Mouse (Mus musculus) MEL (cell line): Measurements from ENCODE around the gene Pbxip1. TPM values are rescaled to one million over a fixed set of nuclear protein-coding genes. Genes with fewer than 3 reads are reported as not detected.

ENCODE experiments used
- DNase-seq: peaks from one replicate; pipeline ENCODE4 v3.0.0; 2011; ENCODE audit warnings: low read depth, low spot score
- H3K27ac ChIP-seq: 2 replicates; pipeline ENCODE4 v1.5.1; 2012; ENCODE audit warnings: low read depth, mild to moderate bottlenecking, control low read depth, low read length, moderate library complexity; ENCODE audit not compliant: control insufficient read depth
- H3K27me3 ChIP-seq, 2 experiments: fragments of 150-350 bp in 1 of 2; sonication (generic) in 1 of 2; 2 replicates each; pipeline ENCODE4 v1.6.1; 2012; ENCODE audit warnings: low read length in 2 of 2, mild to moderate bottlenecking in 2 of 2, improper control_type of control experiment in 1 of 2, moderate library complexity in 1 of 2; ENCODE audit not compliant: insufficient read depth in 2 of 2, control insufficient read depth in 1 of 2
- H3K36me3 ChIP-seq, 2 experiments: 2 replicates each; pipeline ENCODE4 v1.6.1; 2012 to 2014; ENCODE audit warnings: low read length in 2 of 2, improper control_type of control experiment in 1 of 2, inconsistent platforms in 1 of 2, mild to moderate bottlenecking in 1 of 2; ENCODE audit not compliant: insufficient read depth in 2 of 2, control insufficient read depth in 1 of 2
- H3K4me1 ChIP-seq, 2 experiments: fragments of 150-350 bp in 1 of 2; sonication (generic) in 1 of 2; 2 replicates each; pipeline ENCODE4 v1.6.1; 2012; ENCODE audit warnings: low read length in 2 of 2, improper control_type of control experiment in 1 of 2, mild to moderate bottlenecking in 1 of 2; ENCODE audit not compliant: insufficient read depth in 2 of 2, control insufficient read depth in 1 of 2
- H3K4me3 ChIP-seq, 2 experiments: fragments of 150-350 bp in 1 of 2; sonication (generic) in 1 of 2; 2 replicates each; pipeline ENCODE4 v1.5.1; 2012; ENCODE audit warnings: low read depth in 2 of 2, low read length in 2 of 2, mild to moderate bottlenecking in 2 of 2, moderate library complexity in 2 of 2, control low read depth in 1 of 2, improper control_type of control experiment in 1 of 2; ENCODE audit not compliant: control insufficient read depth in 1 of 2, insufficient read depth in 1 of 2
- H3K79me2 ChIP-seq: 2 replicates; pipeline ENCODE4 v1.6.1; 2012; ENCODE audit warnings: mild to moderate bottlenecking, low read length, moderate library complexity; ENCODE audit not compliant: control insufficient read depth, poor library complexity, insufficient read depth
- H3K9ac ChIP-seq: 2 replicates; pipeline ENCODE4 v1.6.1; 2012; ENCODE audit warnings: low read depth, mild to moderate bottlenecking, control low read depth, low read length, moderate library complexity; ENCODE audit not compliant: control insufficient read depth, poor library complexity, severe bottlenecking
- H3K9me3 ChIP-seq: fragments of 150-350 bp; sonication (generic); replicated peaks from 2 replicates; pipeline ENCODE4 v1.6.1; 2012; ENCODE audit warnings: mild to moderate bottlenecking, low read length, improper control_type of control experiment, moderate library complexity; ENCODE audit not compliant: insufficient read depth
- BHLHE40 ChIP-seq: IDR thresholded peaks from 2 replicates; pipeline ENCODE4 v1.6.1; 2012; ENCODE audit warnings: low read depth, mild to moderate bottlenecking, inconsistent platforms, low read length, improper control_type of control experiment, borderline replicate concordance
- CHD1 ChIP-seq: IDR thresholded peaks from 2 replicates; pipeline ENCODE4 v1.6.1; 2012; ENCODE audit warnings: low read depth, mild to moderate bottlenecking, inconsistent platforms, low read length, improper control_type of control experiment
- CHD2 ChIP-seq: IDR thresholded peaks from 2 replicates; pipeline ENCODE4 v1.6.1; 2011; ENCODE audit warnings: low read length, improper control_type of control experiment
- CTCF ChIP-seq, 3 experiments: IDR thresholded peaks in 2 of 3; conservative IDR thresholded peaks in 1 of 3; 2 replicates each; pipeline ENCODE4 v1.5.1; 2011 to 2012; ENCODE audit warnings: low read length in 3 of 3, low read depth in 2 of 3, mild to moderate bottlenecking in 2 of 3, improper control_type of control experiment in 1 of 3, inconsistent platforms in 1 of 3, mixed read lengths in 1 of 3, moderate library complexity in 1 of 3; ENCODE audit not compliant: control insufficient read depth in 1 of 3, insufficient read depth in 1 of 3, poor library complexity in 1 of 3, severe bottlenecking in 1 of 3
- E2F4 ChIP-seq: IDR thresholded peaks from 2 replicates; pipeline ENCODE4 v1.6.1; 2011; ENCODE audit warnings: low read depth, low read length, improper control_type of control experiment, borderline replicate concordance
- ELF1 ChIP-seq: IDR thresholded peaks from 2 replicates; pipeline ENCODE4 v1.6.1; 2014; ENCODE audit warnings: low read depth, mild to moderate bottlenecking, inconsistent platforms, low read length, improper control_type of control experiment, moderate library complexity
- EP300 ChIP-seq, 2 experiments: IDR thresholded peaks; 2 replicates each; pipeline ENCODE4 v1.6.1; 2011; ENCODE audit warnings: improper control_type of control experiment in 2 of 2, low read length in 2 of 2, low read depth in 1 of 2, mild to moderate bottlenecking in 1 of 2
- ETS1 ChIP-seq: IDR thresholded peaks from 2 replicates; pipeline ENCODE4 v1.6.1; 2012; ENCODE audit warnings: low read depth, mild to moderate bottlenecking, inconsistent platforms, low read length, improper control_type of control experiment, moderate library complexity
- GABPA ChIP-seq: IDR thresholded peaks from 2 replicates; pipeline ENCODE4 v1.6.1; 2012; ENCODE audit warnings: low read depth, mild to moderate bottlenecking, inconsistent platforms, low read length, improper control_type of control experiment, moderate library complexity
- GATA1 ChIP-seq: IDR thresholded peaks from 2 replicates; pipeline ENCODE4 v1.6.1; 2011; ENCODE audit warnings: low read depth, low read length, improper control_type of control experiment
- HCFC1 ChIP-seq: IDR thresholded peaks from 2 replicates; pipeline ENCODE4 v1.6.1; 2012; ENCODE audit warnings: low read depth, mild to moderate bottlenecking, inconsistent platforms, low read length, improper control_type of control experiment, moderate library complexity
- JUND ChIP-seq: IDR thresholded peaks from 2 replicates; pipeline ENCODE4 v1.6.1; 2011; ENCODE audit warnings: low read depth, mild to moderate bottlenecking, improper control_type of control experiment, low read length
- KAT2A ChIP-seq: conservative IDR thresholded peaks from 2 replicates; pipeline ENCODE4 v1.6.1; 2012; ENCODE audit warnings: low read depth, low read length, improper control_type of control experiment, inconsistent platforms
- MAFK ChIP-seq: IDR thresholded peaks from 2 replicates; pipeline ENCODE4 v1.6.1; 2011; ENCODE audit warnings: low read depth, mild to moderate bottlenecking, low read length, improper control_type of control experiment, borderline replicate concordance
- MAX ChIP-seq: IDR thresholded peaks from 2 replicates; pipeline ENCODE4 v1.6.1; 2011; ENCODE audit warnings: low read length, improper control_type of control experiment
- MAZ ChIP-seq: IDR thresholded peaks from 2 replicates; pipeline ENCODE4 v1.6.1; 2012; ENCODE audit warnings: low read depth, mild to moderate bottlenecking, inconsistent platforms, low read length, improper control_type of control experiment
- MEF2A ChIP-seq: IDR thresholded peaks from 2 replicates; pipeline ENCODE4 v1.6.1; 2014; ENCODE audit warnings: low read depth, mild to moderate bottlenecking, inconsistent platforms, low read length, improper control_type of control experiment; ENCODE audit not compliant: poor library complexity, insufficient replicate concordance, severe bottlenecking; ENCODE audit errors: extremely low read depth
- MXI1 ChIP-seq: IDR thresholded peaks from 2 replicates; pipeline ENCODE4 v1.6.1; 2011; ENCODE audit warnings: mild to moderate bottlenecking, low read depth, low read length, improper control_type of control experiment
- MYB ChIP-seq: IDR thresholded peaks from 2 replicates; pipeline ENCODE4 v1.6.1; 2011; ENCODE audit warnings: mild to moderate bottlenecking, low read depth, low read length, improper control_type of control experiment
- MYC ChIP-seq: IDR thresholded peaks from 2 replicates; pipeline ENCODE4 v1.6.1; 2011; ENCODE audit warnings: low read depth, mild to moderate bottlenecking, low read length, improper control_type of control experiment, moderate library complexity
- NELFE ChIP-seq: IDR thresholded peaks from 2 replicates; pipeline ENCODE4 v1.6.1; 2011; ENCODE audit warnings: low read depth, low read length, improper control_type of control experiment
- NRF1 ChIP-seq: IDR thresholded peaks from 2 replicates; pipeline ENCODE4 v1.6.1; 2014; ENCODE audit warnings: low read depth, mild to moderate bottlenecking, inconsistent platforms, low read length, improper control_type of control experiment, moderate library complexity; ENCODE audit not compliant: poor library complexity, insufficient read depth, severe bottlenecking
- POLR2AphosphoS2 ChIP-seq: IDR thresholded peaks from 2 replicates; pipeline ENCODE4 v1.6.1; 2011; ENCODE audit warnings: low read length, improper control_type of control experiment
- POLR2AphosphoS5 ChIP-seq: IDR thresholded peaks from 2 replicates; pipeline ENCODE4 v1.6.1; 2012; ENCODE audit warnings: low read depth, borderline replicate concordance, mild to moderate bottlenecking, inconsistent platforms, low read length, moderate library complexity, mixed read lengths
- RAD21 ChIP-seq: IDR thresholded peaks from 2 replicates; pipeline ENCODE4 v1.6.1; 2011; ENCODE audit warnings: mild to moderate bottlenecking, low read depth, low read length, improper control_type of control experiment
- RCOR1 ChIP-seq: IDR thresholded peaks from 2 replicates; pipeline ENCODE4 v1.6.1; 2012; ENCODE audit warnings: low read depth, mild to moderate bottlenecking, inconsistent platforms, low read length, improper control_type of control experiment
- SIN3A ChIP-seq: IDR thresholded peaks from 2 replicates; pipeline ENCODE4 v1.6.1; 2012; ENCODE audit warnings: low read length, improper control_type of control experiment, inconsistent platforms
- SMC3 ChIP-seq: IDR thresholded peaks from 2 replicates; pipeline ENCODE4 v1.6.1; 2011; ENCODE audit warnings: low read depth, low read length, improper control_type of control experiment
- TAL1 ChIP-seq: IDR thresholded peaks from 2 replicates; pipeline ENCODE4 v1.6.1; 2012; ENCODE audit warnings: mild to moderate bottlenecking, inconsistent platforms, low read length, moderate library complexity, mixed read lengths
- TBP ChIP-seq: IDR thresholded peaks from 2 replicates; pipeline ENCODE4 v1.8.0; 2011; ENCODE audit warnings: low read depth, low read length, improper control_type of control experiment
- TCF12 ChIP-seq: IDR thresholded peaks from 2 replicates; pipeline ENCODE4 v1.6.1; 2014; ENCODE audit warnings: low read depth, mild to moderate bottlenecking, inconsistent platforms, low read length, improper control_type of control experiment, moderate library complexity
- UBTF ChIP-seq: IDR thresholded peaks from 2 replicates; pipeline ENCODE4 v1.6.1; 2012; ENCODE audit warnings: low read depth, mild to moderate bottlenecking, inconsistent platforms, low read length, improper control_type of control experiment, moderate library complexity, borderline replicate concordance; ENCODE audit not compliant: insufficient read depth
- USF1 ChIP-seq: IDR thresholded peaks from 2 replicates; pipeline ENCODE4 v1.6.1; 2014; ENCODE audit warnings: low read depth, mild to moderate bottlenecking, inconsistent platforms, low read length, improper control_type of control experiment, moderate library complexity
- USF2 ChIP-seq, 2 experiments: IDR thresholded peaks; 2 replicates each; pipeline ENCODE4 v1.6.1; 2011 to 2012; ENCODE audit warnings: improper control_type of control experiment in 2 of 2, low read length in 2 of 2, borderline replicate concordance in 1 of 2, inconsistent platforms in 1 of 2, low read depth in 1 of 2, mild to moderate bottlenecking in 1 of 2; ENCODE audit not compliant: insufficient read depth in 1 of 2
- ZC3H11A ChIP-seq: IDR thresholded peaks from 2 replicates; pipeline ENCODE4 v1.6.1; 2012; ENCODE audit warnings: low read depth, mild to moderate bottlenecking, inconsistent platforms, low read length, improper control_type of control experiment
- ZKSCAN1 ChIP-seq: IDR thresholded peaks from 2 replicates; pipeline ENCODE4 v1.6.1; 2012; ENCODE audit warnings: low read depth, mild to moderate bottlenecking, inconsistent platforms, low read length, improper control_type of control experiment, moderate library complexity
- ZMIZ1 ChIP-seq: IDR thresholded peaks from 2 replicates; pipeline ENCODE4 v1.6.1; 2012; ENCODE audit warnings: low read depth, mild to moderate bottlenecking, inconsistent platforms, low read length, improper control_type of control experiment, moderate library complexity
- ZNF384 ChIP-seq: IDR thresholded peaks from 2 replicates; pipeline ENCODE4 v1.6.1; 2012; ENCODE audit warnings: low read depth, mild to moderate bottlenecking, inconsistent platforms, low read length, improper control_type of control experiment
- polyA plus RNA-seq, 2 experiments: library from polyadenylated mRNA; stranded (reverse) in 1 of 2; unstranded in 1 of 2; fragments of >175 nt in 1 of 2; fragments of >200 nt in 1 of 2; gene quantifications; 2 replicates each; pipeline versions ENCODE4 v1.2.1 to v1.2.4; 2012; ENCODE audit warnings: low replicate concordance in 2 of 2, low read depth in 1 of 2; ENCODE audit not compliant: insufficient read length in 2 of 2, insufficient read depth in 1 of 2, missing spikeins in 1 of 2
- total RNA-seq: library from RNA; depleted of rRNA; stranded (reverse); fragments of 300-350 nt; gene quantifications from 2 replicates; pipeline ENCODE4 v1.2.3, GENCODE M21; 2012

Pbxip1 gene
- total and polyA plus RNA-seq, 3 experiments: 4.8 to 10.7 TPM; not detected in 1

GRCm38 (mm10) chr3:89417131-89417530 is 19.4 kb upstream of the Pbxip1 start:
- no peaks in the 10 kb centered on the region for H3K9me3 ChIP-seq
- DNase-seq: no peak
- H3K27me3 ChIP-seq: no peaks in the 10 kb centered on the region
- H3K79me2 ChIP-seq: peaks cover 48% of the 10 kb centered on the region
- H3K9ac ChIP-seq: peak overlapping the region; percentile 81
- peak overlapping the region; percentile 87 for H3K27ac ChIP-seq
- H3K4me1 ChIP-seq: peaks cover 14 to 35% of the 10 kb centered on the region in 2 experiments
- peak overlapping the region; percentile 75 to 92 for H3K4me3 ChIP-seq
- H3K36me3 ChIP-seq: peaks cover 7 to 37% of the 10 kb centered on the region in 2 experiments
- TF ChIP-seq MAZ (no peak), E2F4 (no peak), MEF2A (no peak), BHLHE40 (no peak), ZKSCAN1 (no peak), HCFC1 (no peak), NRF1 (no peak), RAD21 (no peak), ZC3H11A (no peak), SIN3A (no peak), JUND (no peak), MAFK (no peak), MYB (peak; percentile 22; the same call in 1 of the 2 replicates), ELF1 (no peak), MYC (no peak), MAX (no peak), RCOR1 (peak; percentile 56; the same call in 1 of the 2 replicates), USF2 (IDR thresholded peaks at IDR 0.05; ENCODE audit: borderline replicate concordance in 1 of 2, insufficient read depth in 1 of 2, low read depth in 1 of 2, low read length in 2 of 2) (no peak), ETS1 (no peak), POLR2AphosphoS2 (no peak), POLR2AphosphoS5 (no peak), USF1 (no peak), CHD2 (no peak), UBTF (no peak), GATA1 (0 out of 2 replicates have a peak, but pooled peaks have one; percentile 43), NELFE (no peak), TBP (no peak), ZNF384 (peak; percentile 54; the same call in 1 of the 2 replicates), KAT2A (no peak), GABPA (no peak), TAL1 (no peak), MXI1 (no peak), EP300 (IDR thresholded peaks at IDR 0.05; ENCODE audit: low read depth in 1 of 2, low read length in 2 of 2) (no peak), CTCF (IDR thresholded peaks at IDR 0.05 in 2 of 3, conservative IDR thresholded peaks at IDR 0.05 in 1 of 3; ENCODE audit: control insufficient read depth in 1 of 3, insufficient read depth in 1 of 3, low read depth in 2 of 3, low read length in 3 of 3, poor library complexity in 1 of 3, severe bottlenecking in 1 of 3) (no peak), CHD1 (0 out of 2 replicates have a peak, but pooled peaks have one; percentile 42), TCF12 (no peak), SMC3 (no peak), ZMIZ1 (no peak)
